Mouse (Mus musculus) liver, embryonic 18 days (tissue): ENCODE data around the gene 4932429P05Rik. TPM values are rescaled to one million over a fixed set of nuclear protein-coding genes. Genes with fewer than 3 reads are reported as not detected.

Experiments used
- polyA plus RNA-seq: library from polyadenylated mRNA; depleted of rRNA; stranded (reverse); fragments of >200 nt; gene quantifications from 2 replicates; pipeline ENCODE4 v1.2.3, GENCODE M21; 2012; rRNA removed

Gene 4932429P05Rik
- not detected in 2 replicates for polyA plus RNA-seq

GRCm38 (mm10) chrX:89751968-89752367 lies at the start of gene 4932429P05Rik:
Gene 4932429P05Rik (plus strand): TSS chrX:89752268.

Other genes starting within 250 kb of the 4932429P05Rik start
- gene 4930415L06Rik, start 180.6 kb downstream of the 4932429P05Rik start, polyA plus RNA-seq = not detected in 2 replicates